Mouse (Mus musculus) kidney, embryonic 16.5 days (tissue): ENCODE measurements at regions not wholly inside any gene's neighbourhood (a gene's known extent, or its start where the extent isn't known, plus 50 kb on each side); places are given as distances from the start of the nearest gene placed in this dataset.

ENCODE experiments used
- ATAC-seq: fragments of 200-750 bp; cut with Nextera tagmentation; 2 replicates; pipeline ENCODE4 v1.8.0; 2017; ENCODE audit warnings: moderate TSS enrichment; ENCODE audit not compliant: low FRiP score, low TSS enrichment
- H3K27ac ChIP-seq: fragments of 300-500 bp; sonication (generic); 2 replicates; pipeline ENCODE4 v1.5.1; 2014; ENCODE audit warnings: low read length
- H3K27me3 ChIP-seq: fragments of 300-500 bp; sonication (generic); 2 replicates; pipeline ENCODE4 v1.6.1; 2014; ENCODE audit warnings: low read length, control low read depth, mixed read lengths; ENCODE audit not compliant: insufficient read depth
- H3K36me3 ChIP-seq: fragments of 300-500 bp; sonication (generic); 2 replicates; pipeline ENCODE4 v1.6.1; 2014; ENCODE audit warnings: low read length, control low read depth, mixed read lengths; ENCODE audit not compliant: insufficient read depth
- H3K4me1 ChIP-seq: fragments of 300-500 bp; sonication (generic); 2 replicates; pipeline ENCODE4 v1.6.1; 2014; ENCODE audit warnings: low read length, control low read depth, mixed read lengths; ENCODE audit not compliant: insufficient read depth
- H3K4me2 ChIP-seq: fragments of 300-500 bp; sonication (generic); replicated peaks from 2 replicates; pipeline ENCODE4 v1.6.1; 2014; ENCODE audit warnings: low read depth, low read length
- H3K4me3 ChIP-seq: fragments of 300-500 bp; sonication (generic); 2 replicates; pipeline ENCODE4 v1.5.1; 2014; ENCODE audit warnings: mild to moderate bottlenecking, low read length
- H3K9ac ChIP-seq: fragments of 300-500 bp; sonication (generic); replicated peaks from 2 replicates; pipeline ENCODE4 v1.6.1; 2014; ENCODE audit warnings: low read length
- H3K9me3 ChIP-seq: fragments of 300-500 bp; sonication (generic); 2 replicates; pipeline ENCODE4 v1.6.1; 2016; ENCODE audit warnings: low read length, control low read depth
- WGBS: fragments of 180-500 bp; shearing (Covaris S2); extraction: QIAGEN DNeasy Blood & Tissue Kit; methylation state at CpG from one replicate; pipeline ENCODE4 v1.1.7; 2014; 5-methylcytosine and 5-hydroxymethylcytosine counted together

- H3K9me3 ChIP-seq = no peaks in the 10 kb centered on the region
- no peaks in the 10 kb centered on the region for H3K4me1 ChIP-seq
- peaks cover 52% of the 10 kb centered on the region for H3K27me3 ChIP-seq
- no peak overlapping the region for H3K9ac ChIP-seq
- no peak overlapping the region for H3K27ac ChIP-seq
- ATAC-seq = 0 out of 2 replicates have a peak, but pooled peaks have one; percentile 42
- no peaks in the 10 kb centered on the region for H3K36me3 ChIP-seq
- peak overlapping the region; percentile 23; the same call in 1 of the 2 replicates for H3K4me2 ChIP-seq
- no peak overlapping the region for H3K4me3 ChIP-seq
- 9% methylated on average over 21 of the region's 21 CpGs for WGBS
Observed at GRCm38 (mm10) chr19:44698382-44699256, 57.2 kb upstream of the Pax2 start.
